Mouse (Mus musculus): Measurements from ENCODE around the gene Psors1c2. TPM values are rescaled to one million over a fixed set of nuclear protein-coding genes. Genes with fewer than 3 reads are reported as not detected.

The Psors1c2 gene
- polyA plus RNA-seq, 2 experiments, result 0.39 to 1.0 TPM

GRCm38 (mm10) chr17:35512916-35513626 lies 19.9 kb upstream of the Psors1c2 start:
- H3K4me1 ChIP-seq (ENCODE audit: control insufficient read depth, insufficient read depth, low read length), result peaks cover 16% of the 10 kb centered on the region
- H3K4me3 ChIP-seq (replicated peaks; ENCODE audit: low read length), result no peak overlapping the region
- 95% methylated on average over 7 of the region's 7 CpGs for WGBS
- peaks cover 3% of the 10 kb centered on the region; the same call in 1 of the 2 replicates for H3K36me3 ChIP-seq (ENCODE audit: control insufficient read depth, insufficient read depth, low read length)
- H3K27ac ChIP-seq (replicated peaks; ENCODE audit: low read depth, low read length), result no peak overlapping the region
- H3K27me3 ChIP-seq (ENCODE audit: control insufficient read depth, insufficient read depth, low read length), result no peaks in the 10 kb centered on the region
- no peak for ATAC-seq (ENCODE audit: low FRiP score, low read depth)
- H3K4me2 ChIP-seq (replicated peaks; ENCODE audit: low read depth, low read length, severe bottlenecking), result no peak overlapping the region
- no peak for DNase-seq (ENCODE audit: low spot score)
- no peaks in the 10 kb centered on the region for H3K9me3 ChIP-seq (ENCODE audit: control insufficient read depth, low read length)
- no peak for TF ChIP-seq POLR2A (IDR thresholded peaks at IDR 0.05; ENCODE audit: borderline replicate concordance, extremely low read depth, insufficient read depth, insufficient read length)
- no peak overlapping the region for H3K9ac ChIP-seq (ENCODE audit: low read depth, low read length, severe bottlenecking)

- Histone ChIP-seq H3K4me2 (replicated peaks; ENCODE audit: low read depth, low read length, severe bottlenecking) (no peak overlapping the region; the same call in 1 of the 2 replicates), H3K36me3 (ENCODE audit: control insufficient read depth, insufficient read depth, low read length) (peaks cover 3% of the 10 kb centered on the region; the same call in 1 of the 2 replicates), H3K27me3 (ENCODE audit: control insufficient read depth, insufficient read depth, low read length) (no peaks in the 10 kb centered on the region), H3K4me3 (replicated peaks; ENCODE audit: low read length) (no peak overlapping the region), H3K9ac (ENCODE audit: low read depth, low read length, severe bottlenecking) (no peak overlapping the region), H3K9me3 (ENCODE audit: control insufficient read depth, low read length) (no peaks in the 10 kb centered on the region), H3K27ac (replicated peaks; ENCODE audit: low read depth, low read length) (no peak overlapping the region), H3K4me1 (ENCODE audit: control insufficient read depth, insufficient read depth, low read length) (peaks cover 16% of the 10 kb centered on the region)
- no peak for ATAC-seq (ENCODE audit: low FRiP score, low read depth)
- TF ChIP-seq POLR2A (IDR thresholded peaks at IDR 0.05; ENCODE audit: borderline replicate concordance, extremely low read depth, insufficient read depth, insufficient read length), result no peak
- 14% methylated on average over 2 of the region's 2 CpGs for WGBS
- peak; percentile 45 for DNase-seq (ENCODE audit: low spot score)
Observed at GRCm38 (mm10) chr17:35513886-35514285, 19.1 kb upstream of the Psors1c2 start.

GRCm38 (mm10) chr17:35514756-35515155 lies 18.2 kb upstream of the Psors1c2 start:
- Histone ChIP-seq H3K36me3 (ENCODE audit: control insufficient read depth, insufficient read depth, low read length) (peaks cover 3% of the 10 kb centered on the region; the same call in 1 of the 2 replicates), H3K4me1 (ENCODE audit: control insufficient read depth, insufficient read depth, low read length) (peaks cover 16% of the 10 kb centered on the region), H3K27ac (replicated peaks; ENCODE audit: low read depth, low read length) (no peak overlapping the region), H3K9me3 (ENCODE audit: control insufficient read depth, low read length) (no peaks in the 10 kb centered on the region), H3K9ac (ENCODE audit: low read depth, low read length, severe bottlenecking) (no peak overlapping the region), H3K4me3 (replicated peaks; ENCODE audit: low read length) (peak overlapping the region; percentile 59; the same call in 1 of the 2 replicates), H3K4me2 (replicated peaks; ENCODE audit: low read depth, low read length, severe bottlenecking) (peak overlapping the region; percentile 81), H3K27me3 (ENCODE audit: control insufficient read depth, insufficient read depth, low read length) (no peaks in the 10 kb centered on the region)
- DNase-seq (ENCODE audit: low spot score) (no peak), ATAC-seq (ENCODE audit: low FRiP score, low read depth) (no peak)
- no peak for TF ChIP-seq POLR2A (IDR thresholded peaks at IDR 0.05; ENCODE audit: borderline replicate concordance, extremely low read depth, insufficient read depth, insufficient read length)
- WGBS, result 51% methylated on average over 6 of the region's 6 CpGs

- Histone ChIP-seq H3K36me3 (ENCODE audit: control insufficient read depth, insufficient read depth, low read length) (peaks cover 3% of the 10 kb centered on the region; the same call in 1 of the 2 replicates), H3K4me1 (ENCODE audit: control insufficient read depth, insufficient read depth, low read length) (peaks cover 16% of the 10 kb centered on the region), H3K27me3 (ENCODE audit: control insufficient read depth, insufficient read depth, low read length) (no peaks in the 10 kb centered on the region), H3K9me3 (ENCODE audit: control insufficient read depth, low read length) (no peaks in the 10 kb centered on the region), H3K9ac (ENCODE audit: low read depth, low read length, severe bottlenecking) (peak overlapping the region; percentile 56), H3K4me3 (replicated peaks; ENCODE audit: low read length) (peak overlapping the region; percentile 59), H3K27ac (replicated peaks; ENCODE audit: low read depth, low read length) (no peak overlapping the region), H3K4me2 (replicated peaks; ENCODE audit: low read depth, low read length, severe bottlenecking) (peak overlapping the region; percentile 81)
- no peak for DNase-seq (ENCODE audit: low spot score)
- ATAC-seq (ENCODE audit: low FRiP score, low read depth), result no peak
- WGBS, result 5% methylated on average over 25 of the region's 25 CpGs
- TF ChIP-seq POLR2A (IDR thresholded peaks at IDR 0.05; ENCODE audit: borderline replicate concordance, extremely low read depth, insufficient read depth, insufficient read length), result no peak
Observed at GRCm38 (mm10) chr17:35515911-35516640, 16.9 kb upstream of the Psors1c2 start.

DNA sequence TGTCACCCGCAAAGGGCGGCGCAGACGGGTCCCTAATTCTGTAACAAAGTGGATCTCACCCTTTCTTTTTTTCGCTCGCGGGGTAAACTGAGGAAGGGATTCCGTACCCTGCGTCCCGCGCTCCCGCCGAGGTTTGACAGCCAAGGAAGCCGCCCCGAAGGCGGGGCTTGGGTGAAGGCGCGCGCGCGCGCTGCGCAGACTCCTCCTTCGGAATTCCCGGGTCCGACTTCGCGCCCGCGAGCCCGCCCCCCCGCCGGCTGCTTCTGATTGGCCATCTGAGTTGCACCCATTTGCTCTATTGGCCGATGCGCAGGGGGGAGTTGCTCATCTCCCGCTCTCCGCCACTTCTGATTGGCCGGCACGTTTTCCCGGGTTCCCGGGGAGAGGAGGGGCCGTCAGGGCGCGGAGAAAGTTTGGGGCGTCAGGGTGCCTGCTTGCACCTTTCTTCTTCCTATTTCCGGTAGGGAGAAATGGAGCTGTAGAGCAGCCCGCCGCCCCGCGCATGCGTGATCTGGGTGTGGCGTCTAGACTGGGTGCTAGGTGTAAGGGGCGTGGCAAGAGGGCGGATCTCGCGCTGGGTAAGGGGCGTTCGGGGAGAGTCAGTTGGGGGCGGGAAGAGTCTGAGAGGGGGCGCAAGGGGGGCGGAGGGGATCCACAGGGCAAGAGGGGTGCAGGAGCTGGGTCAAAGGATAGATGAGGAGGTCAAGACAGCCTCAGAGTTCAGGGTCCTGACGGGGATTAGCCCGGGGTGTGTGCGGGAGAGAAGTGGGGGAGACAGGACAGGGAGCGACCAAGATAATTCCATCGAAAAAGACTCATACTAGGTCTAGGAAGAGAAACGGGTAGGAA lies 16.1 kb upstream of the Psors1c2 start, which contains the start of the genes Tcf19 and Cchcr1:
Tcf19 (minus strand) TSS at position 173 of the 849 bp plus-strand sequence.
Cchcr1 (plus strand) TSS at position 449 of the 849 bp plus-strand sequence.
- H3K27me3 ChIP-seq (ENCODE audit: control insufficient read depth, insufficient read depth, low read length), result no peaks in the 10 kb centered on the region
- ATAC-seq (ENCODE audit: low FRiP score, low read depth) (peak; percentile 97), DNase-seq (ENCODE audit: low spot score) (peak; percentile 97)
- 0 out of 2 replicates have a peak, but pooled peaks have one; percentile 16 for TF ChIP-seq POLR2A (IDR thresholded peaks at IDR 0.05; ENCODE audit: borderline replicate concordance, extremely low read depth, insufficient read depth, insufficient read length)
- no peaks in the 10 kb centered on the region for H3K9me3 ChIP-seq (ENCODE audit: control insufficient read depth, low read length)
- peaks cover 3% of the 10 kb centered on the region; the same call in 1 of the 2 replicates for H3K36me3 ChIP-seq (ENCODE audit: control insufficient read depth, insufficient read depth, low read length)
- peak within 1 kb of the TSS; percentile 81 for H3K4me2 ChIP-seq (replicated peaks; ENCODE audit: low read depth, low read length, severe bottlenecking)
- H3K9ac ChIP-seq (ENCODE audit: low read depth, low read length, severe bottlenecking), result peak within 1 kb of the TSS; percentile 66
- 0 out of 2 replicates have a peak within 1 kb of the TSS, but pooled peaks have one; percentile 26 for H3K27ac ChIP-seq (replicated peaks; ENCODE audit: low read depth, low read length)
- H3K4me3 ChIP-seq (replicated peaks; ENCODE audit: low read length), result peak within 1 kb of the TSS; percentile 59
- under 1% methylated on average over 65 of the region's 67 CpGs for WGBS
- peaks cover 16% of the 10 kb centered on the region for H3K4me1 ChIP-seq (ENCODE audit: control insufficient read depth, insufficient read depth, low read length)

All from limb, embryonic 14.5 days (tissue).